Mouse (Mus musculus): ENCODE data around the gene Tenm2. TPM values are rescaled to one million over a fixed set of nuclear protein-coding genes. Genes with fewer than 3 reads are reported as not detected.

Gene Tenm2
- total RNA-seq, 2 experiments from 2014 or later: not detected

DNA sequence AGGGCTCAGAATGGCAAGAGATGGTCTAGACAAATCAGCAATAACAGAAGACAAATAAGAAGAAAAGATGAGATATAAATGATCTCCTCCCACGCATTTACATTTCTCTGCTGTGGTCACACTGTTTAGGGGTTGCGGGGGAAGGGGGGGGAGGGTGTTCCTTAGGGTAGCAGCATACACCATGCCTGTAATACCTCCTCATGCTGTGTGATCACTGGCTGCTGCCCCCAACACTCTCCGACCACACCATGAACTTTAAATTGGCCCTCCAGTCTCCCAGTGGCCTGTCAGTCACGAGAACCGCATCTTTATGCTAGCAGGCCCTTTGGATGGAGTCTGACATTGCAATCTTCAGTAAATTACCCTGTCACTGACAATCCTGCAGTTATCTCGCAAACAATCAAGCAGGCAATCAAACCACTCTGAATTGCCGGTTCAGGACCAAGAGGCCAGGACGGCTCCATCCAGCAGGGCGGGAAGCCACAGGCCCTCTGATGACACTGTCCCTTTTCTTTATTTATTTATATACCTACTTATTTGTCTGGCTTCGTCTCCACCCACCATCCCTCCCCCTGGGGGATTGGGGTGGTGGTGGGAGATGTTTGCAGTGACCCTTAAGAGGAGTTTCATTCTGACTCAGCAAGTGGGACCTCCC is 1154.2 kb downstream of the Tenm2 start:
- ATAC-seq (ENCODE audit: poor library complexity, severe bottlenecking): no peak

DNA sequence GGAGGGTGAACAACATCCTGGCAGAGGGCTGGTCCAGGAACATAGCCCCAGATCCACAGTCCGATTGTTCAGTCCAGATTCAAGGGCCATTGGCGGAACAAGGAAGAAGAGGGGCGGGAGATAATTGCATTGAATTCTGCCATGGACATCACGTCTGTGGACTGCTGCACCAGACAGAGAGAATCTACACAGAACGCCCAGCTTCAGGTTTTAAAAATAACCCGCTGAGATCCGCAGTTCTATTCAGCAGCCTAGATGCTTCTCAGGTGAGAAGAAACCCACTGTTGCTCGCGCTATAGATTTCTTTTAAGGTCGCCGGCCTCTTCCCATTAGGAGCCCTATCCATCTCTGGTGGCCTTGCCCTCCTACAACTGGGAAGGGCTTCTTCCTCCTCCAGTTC is 1155.0 kb downstream of the Tenm2 start:
- ATAC-seq (ENCODE audit: poor library complexity, severe bottlenecking): no peak

GRCm38 (mm10) chr11:36078391-36078790 is 1157.4 kb downstream of the Tenm2 start:
- no peak for ATAC-seq (ENCODE audit: poor library complexity, severe bottlenecking)

DNA sequence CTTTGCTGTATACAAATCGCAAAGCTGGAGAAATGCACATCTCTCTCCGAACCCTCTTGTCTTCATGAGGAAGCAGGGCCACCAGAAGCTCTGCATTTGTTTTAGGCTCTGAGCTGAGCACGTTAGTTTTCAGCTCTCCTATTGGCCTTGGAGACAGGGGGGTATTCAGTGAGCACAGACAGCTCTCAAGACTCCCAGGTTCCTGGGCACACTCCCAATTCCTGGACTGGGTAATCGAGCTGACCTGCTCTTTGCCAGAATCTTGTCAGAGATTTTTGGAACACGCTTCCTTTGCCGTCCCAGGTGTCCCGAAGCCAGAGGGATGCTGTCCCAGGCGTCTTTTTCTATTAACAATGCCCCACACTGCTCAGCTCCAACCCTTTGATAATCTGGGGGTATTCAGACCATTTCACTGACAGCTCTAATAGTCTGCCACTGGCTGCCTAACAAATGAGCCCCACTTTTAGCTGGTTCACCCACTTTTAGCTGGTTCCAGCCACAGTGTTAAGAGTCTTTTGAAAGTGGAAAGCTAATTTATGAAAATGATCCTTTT is 1161.7 kb downstream of the Tenm2 start:
- ATAC-seq (ENCODE audit: poor library complexity, severe bottlenecking): no peak

DNA sequence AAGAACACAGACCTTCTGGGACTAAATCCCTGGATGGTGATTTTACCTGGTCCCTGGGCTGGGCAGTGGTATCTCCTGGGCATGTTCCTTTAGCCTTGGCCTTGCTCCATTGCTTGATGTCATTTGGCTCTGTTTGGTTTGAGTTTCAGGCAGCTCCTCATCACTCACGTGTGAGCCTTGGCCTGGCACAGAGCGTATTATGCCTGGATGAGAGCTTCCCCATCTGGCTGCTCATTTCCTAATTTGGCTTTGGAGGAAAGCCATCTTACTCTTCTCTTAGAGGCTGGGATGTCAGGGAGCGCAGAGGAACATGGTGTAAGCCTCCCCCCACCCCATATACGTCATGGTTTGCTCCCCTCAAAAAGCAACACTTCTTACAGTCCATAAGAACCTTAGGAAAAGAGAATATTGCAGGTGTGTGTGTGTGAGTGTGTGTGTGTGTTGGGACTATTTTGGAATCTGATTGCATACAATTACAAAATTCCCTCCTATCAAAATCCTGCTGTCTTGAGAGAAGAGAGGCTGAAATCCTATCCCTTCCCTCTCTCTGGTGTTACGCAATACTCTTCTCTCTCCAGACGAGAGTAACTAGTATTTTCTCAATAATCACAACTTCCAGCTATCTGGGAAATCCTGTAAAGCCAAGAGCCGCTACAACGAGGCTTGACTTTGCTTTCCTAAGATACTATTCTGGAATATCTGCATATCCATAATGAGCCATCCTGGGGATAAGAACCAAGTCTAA is 1162.5 kb downstream of the Tenm2 start:
- no peak for ATAC-seq (ENCODE audit: poor library complexity, severe bottlenecking)

GRCm38 (mm10) chr11:36072646-36073045 is 1163.1 kb downstream of the Tenm2 start:
- ATAC-seq (ENCODE audit: poor library complexity, severe bottlenecking): no peak

- ATAC-seq (ENCODE audit: poor library complexity, severe bottlenecking): no peak
Observed at GRCm38 (mm10) chr11:36072038-36072437, 1163.7 kb downstream of the Tenm2 start.

GRCm38 (mm10) chr11:36059325-36059843 is 1176.4 kb downstream of the Tenm2 start:
- ATAC-seq (ENCODE audit: poor library complexity, severe bottlenecking): no peak

GRCm38 (mm10) chr11:36056525-36056924 is 1179.2 kb downstream of the Tenm2 start:
- ATAC-seq (ENCODE audit: poor library complexity, severe bottlenecking): no peak

DNA sequence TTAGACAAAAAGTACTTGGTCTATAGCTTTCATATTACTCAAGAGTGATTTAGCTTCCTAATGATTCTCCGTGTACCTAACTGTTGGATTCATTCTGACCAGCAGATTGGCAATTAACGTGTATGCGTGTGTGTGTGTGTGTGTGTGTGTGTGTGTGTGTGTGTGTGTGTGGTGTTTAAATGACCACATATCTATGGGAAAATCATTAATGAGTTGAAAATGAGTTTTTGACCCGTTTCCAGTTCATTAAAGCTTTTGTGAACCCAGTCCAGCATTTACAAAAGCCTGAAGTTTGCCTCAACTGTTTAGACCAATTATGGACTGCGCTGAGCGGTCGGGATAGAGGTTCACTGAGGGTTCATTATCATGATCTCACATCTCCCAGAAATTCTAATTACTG is 1181.4 kb downstream of the Tenm2 start:
- ATAC-seq (ENCODE audit: poor library complexity, severe bottlenecking): no peak

DNA sequence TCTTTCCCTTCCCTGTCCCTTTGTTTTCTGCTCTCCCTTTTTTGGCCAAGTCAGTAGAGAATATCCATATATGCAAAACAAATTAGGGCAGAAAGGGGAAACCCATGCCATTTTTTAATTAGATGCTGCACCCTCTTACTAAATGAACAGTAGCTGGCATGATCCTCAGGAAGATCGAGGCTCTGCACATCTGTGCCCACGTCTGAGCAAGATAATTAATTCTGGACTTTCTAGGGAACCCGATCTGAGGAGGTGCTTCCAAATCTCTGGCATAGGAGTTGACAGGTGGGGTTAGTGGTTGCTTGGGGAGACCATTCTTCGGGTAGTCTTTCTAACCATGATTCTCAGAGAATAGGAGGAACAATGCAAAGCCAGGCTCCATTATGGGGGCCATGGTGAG is 1182.3 kb downstream of the Tenm2 start:
- ATAC-seq (ENCODE audit: poor library complexity, severe bottlenecking): no peak

DNA sequence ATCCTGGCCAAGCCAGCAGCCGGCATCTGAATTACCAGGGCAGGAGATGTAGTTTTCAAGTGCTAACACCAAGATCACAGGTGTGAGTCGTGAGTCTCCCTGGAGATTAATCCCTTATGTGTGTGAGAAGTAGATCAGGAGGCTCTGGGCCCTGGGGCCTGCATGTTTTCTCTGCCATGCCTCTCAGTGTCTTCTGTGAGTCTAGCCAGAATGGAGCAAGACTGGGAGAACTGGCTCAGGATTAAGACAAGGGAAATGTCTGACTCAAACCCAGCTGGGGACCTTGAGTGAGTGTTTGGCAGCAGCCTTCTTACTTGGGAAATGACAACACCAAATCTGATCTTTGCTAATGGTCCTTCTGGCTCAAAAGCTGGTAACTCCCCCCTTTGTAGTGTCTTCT is 1183.2 kb downstream of the Tenm2 start:
- ATAC-seq (ENCODE audit: poor library complexity, severe bottlenecking): no peak

DNA sequence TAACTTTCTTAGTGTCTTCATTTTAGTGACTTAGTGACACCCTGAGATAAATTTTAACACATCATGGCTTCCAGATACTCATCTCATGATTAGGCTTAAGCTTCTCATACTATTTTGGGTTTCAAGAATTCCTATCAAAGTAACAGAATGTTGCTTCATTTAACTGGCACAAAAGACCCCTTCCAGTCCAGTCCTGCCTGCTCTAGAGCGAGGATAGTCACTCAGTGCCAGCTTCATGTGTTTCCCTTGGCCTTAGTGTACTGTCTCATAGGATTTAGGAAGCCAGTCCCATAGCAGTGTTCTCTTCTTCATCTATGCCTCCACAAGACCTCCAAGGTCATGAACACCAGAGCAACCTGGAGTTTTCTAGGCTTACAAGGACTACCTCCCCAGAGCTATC is 1183.7 kb downstream of the Tenm2 start:
- no peak for ATAC-seq (ENCODE audit: poor library complexity, severe bottlenecking)

DNA sequence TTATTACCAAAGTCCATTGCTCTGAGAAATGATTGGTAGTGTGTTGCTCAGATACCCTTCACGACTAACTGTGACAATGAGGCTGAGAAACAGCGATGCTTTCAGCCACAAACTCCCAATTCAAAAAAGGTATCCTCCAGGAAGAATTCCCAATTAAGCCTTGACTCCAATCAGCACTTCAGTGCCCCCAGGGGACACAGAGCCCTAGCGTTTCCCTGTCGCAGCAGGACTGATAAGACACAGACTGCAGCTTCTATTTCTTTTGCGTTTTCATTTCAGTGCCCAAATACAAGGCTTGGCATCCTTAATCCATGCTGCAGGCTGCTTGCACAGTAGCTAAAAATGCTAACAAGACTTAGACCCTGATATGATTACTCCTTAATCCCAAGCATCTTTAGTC is 1186.2 kb downstream of the Tenm2 start:
- ATAC-seq (ENCODE audit: poor library complexity, severe bottlenecking): no peak

DNA sequence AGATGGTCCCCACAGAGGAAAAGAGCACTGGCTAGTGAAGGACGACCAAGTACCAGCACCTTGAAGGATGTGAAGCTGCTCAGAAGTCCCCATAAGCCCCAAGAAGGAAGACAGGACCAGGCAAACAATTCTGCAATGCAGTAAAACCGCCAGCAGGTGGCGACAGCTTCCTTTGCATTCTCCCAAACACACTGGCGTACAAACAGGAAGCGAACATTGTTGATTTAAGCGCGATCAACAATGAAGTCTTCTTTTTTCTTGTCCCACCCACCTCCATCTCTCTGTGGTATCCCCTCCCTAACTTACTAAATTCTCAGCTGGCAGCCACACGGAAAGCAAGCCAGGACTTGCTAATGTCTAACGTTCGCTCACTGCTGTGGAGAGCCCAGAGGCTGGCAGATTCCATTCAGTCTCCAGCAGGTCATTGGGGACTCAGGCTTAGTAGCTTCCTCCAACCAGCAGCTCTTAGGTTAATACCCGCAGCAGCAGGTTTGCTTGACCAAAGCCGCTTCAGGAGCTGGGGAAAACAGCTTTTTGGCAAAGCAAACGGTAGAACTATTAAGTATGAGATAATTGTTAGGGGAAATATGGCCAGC is 1190.0 kb downstream of the Tenm2 start:
- peak; percentile 63; the same call in 1 of the 2 replicates for ATAC-seq (ENCODE audit: poor library complexity, severe bottlenecking)

DNA sequence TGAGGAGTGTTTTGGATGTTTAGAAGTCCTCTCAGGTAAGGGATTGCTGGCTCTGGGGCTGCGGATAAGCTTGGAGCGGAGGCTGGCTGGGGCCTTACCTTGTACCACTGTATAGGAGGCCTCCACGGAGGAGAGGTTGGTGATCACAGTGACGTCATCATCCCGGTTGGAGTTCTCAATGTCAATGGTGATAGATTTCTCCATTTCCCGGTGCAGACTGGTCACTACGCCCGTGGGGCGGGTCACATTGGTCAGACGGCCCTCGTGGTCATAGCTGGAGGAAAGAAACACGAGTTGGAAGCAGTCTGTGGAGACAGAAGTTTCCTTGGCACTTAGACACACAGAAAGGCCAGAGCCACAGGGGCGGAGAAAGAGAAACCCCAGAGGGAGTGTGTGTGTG is 1194.4 kb downstream of the Tenm2 start:
- ATAC-seq (ENCODE audit: poor library complexity, severe bottlenecking): no peak

DNA sequence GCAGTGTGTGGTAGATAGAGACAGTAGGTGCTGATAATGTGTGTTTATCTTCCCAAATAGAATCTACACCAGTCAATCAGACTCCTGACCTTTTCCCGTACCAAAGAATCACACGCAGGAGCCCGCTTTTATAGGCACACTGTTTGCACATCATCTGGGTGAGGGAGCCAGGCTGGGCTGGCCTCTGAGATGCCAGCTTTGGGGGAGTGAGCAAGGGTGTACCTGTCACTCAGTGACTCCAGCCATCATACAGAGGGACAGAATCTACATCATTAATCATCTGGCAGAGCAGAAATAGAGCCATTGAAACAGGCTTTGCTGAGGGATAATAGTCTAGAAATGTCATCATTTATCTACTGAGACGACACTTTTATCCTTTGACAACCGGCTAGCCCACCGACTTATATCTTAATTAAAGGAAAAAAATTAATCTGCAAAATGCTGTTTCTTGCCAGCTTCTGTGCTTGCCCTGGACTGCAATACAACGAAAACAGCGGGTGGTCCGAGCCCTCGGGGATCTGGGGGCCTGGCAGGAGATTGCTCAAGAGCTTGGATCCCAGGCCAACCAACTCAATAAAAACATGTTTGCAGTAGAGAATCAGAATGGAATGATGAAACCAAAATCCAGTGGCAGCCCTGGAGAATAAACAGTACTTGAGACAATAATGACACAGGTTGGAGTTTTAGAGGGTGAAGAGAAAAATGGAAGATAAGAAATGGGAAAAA is 1195.1 kb downstream of the Tenm2 start:
- no peak for ATAC-seq (ENCODE audit: poor library complexity, severe bottlenecking)

DNA sequence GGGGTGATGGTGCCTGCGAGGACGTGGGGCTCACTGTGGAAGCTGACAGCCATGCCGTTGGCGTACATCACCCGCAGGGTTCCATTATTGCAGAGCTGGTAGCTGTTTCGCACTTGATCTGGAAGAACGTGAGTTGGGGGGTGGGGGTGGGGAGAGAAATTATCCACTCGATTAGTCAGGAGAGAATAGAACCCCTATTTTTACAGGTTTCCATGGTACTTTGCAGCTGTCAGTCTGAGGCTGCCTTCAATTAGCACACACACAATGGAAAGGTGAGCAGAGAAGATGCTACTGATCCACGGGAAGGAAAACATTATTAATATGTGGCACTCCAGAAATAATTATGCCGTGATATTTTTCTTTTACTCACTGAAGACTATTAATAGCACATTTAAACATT is 1195.9 kb downstream of the Tenm2 start:
- ATAC-seq (ENCODE audit: poor library complexity, severe bottlenecking): no peak

DNA sequence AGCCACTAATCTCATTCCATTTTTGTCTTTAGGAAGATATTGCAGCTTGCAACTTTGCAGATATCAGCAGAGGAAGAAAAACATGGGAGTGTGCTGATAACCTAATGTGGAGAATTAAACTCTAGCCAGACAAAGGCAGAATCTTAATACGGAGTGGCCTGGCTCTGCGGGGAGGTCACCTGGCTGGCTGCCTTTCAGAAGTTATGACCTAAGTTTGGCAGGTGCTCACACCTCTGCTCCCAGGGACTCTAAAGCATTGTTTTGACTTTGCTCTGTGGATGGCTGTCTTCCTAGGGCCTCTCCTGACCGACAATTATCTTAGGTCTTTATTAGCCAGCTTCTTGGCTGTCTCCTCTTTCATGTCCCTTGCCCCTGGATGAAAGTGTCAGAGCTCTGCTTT is 1197.4 kb downstream of the Tenm2 start:
- ATAC-seq (ENCODE audit: poor library complexity, severe bottlenecking): no peak

- ATAC-seq (ENCODE audit: poor library complexity, severe bottlenecking): no peak
Observed at GRCm38 (mm10) chr11:36037311-36037710, 1198.5 kb downstream of the Tenm2 start.

Data from megakaryocyte, adult 5-6 weeks (primary cell).